Mouse (Mus musculus): ENCODE measurements around the gene Efcab12. TPM values are rescaled to one million over a fixed set of nuclear protein-coding genes. Genes with fewer than 3 reads are reported as not detected.
"Not testable (repeated sequence)": the region's sequence is repeated elsewhere in the genome, so short reads cannot be mapped to it uniquely, and the experiment has no call there.

The Efcab12 gene
- polyA plus RNA-seq, 1 experiment from 2014 or later: 0.91 TPM

GRCm38 (mm10) chr6:115832152-115832850 lies 5.9 kb downstream of the Efcab12 start:
- WGBS: 90% methylated on average over 2 of the region's 2 CpGs
- Histone ChIP-seq H3K4me2 (replicated peaks; ENCODE audit: low read depth, low read length) (no peak overlapping the region), H3K4me1 (ENCODE audit: control insufficient read depth, insufficient read depth, low read length) (no peaks in the 10 kb centered on the region), H3K27me3 (ENCODE audit: control insufficient read depth, insufficient read depth, low read length) (no peaks in the 10 kb centered on the region), H3K4me3 (ENCODE audit: low read depth, low read length) (no peak overlapping the region), H3K27ac (ENCODE audit: low read length) (no peak overlapping the region), H3K9ac (replicated peaks; ENCODE audit: low read depth, low read length) (no peak overlapping the region), H3K36me3 (ENCODE audit: control insufficient read depth, insufficient read depth, low read length) (no peaks in the 10 kb centered on the region), H3K9me3 (ENCODE audit: control insufficient read depth, low read depth, low read length) (no peaks in the 10 kb centered on the region)
- ATAC-seq (ENCODE audit: insufficient number of reproducible peaks, insufficient read depth, low FRiP score, low read depth): no peak

DNA sequence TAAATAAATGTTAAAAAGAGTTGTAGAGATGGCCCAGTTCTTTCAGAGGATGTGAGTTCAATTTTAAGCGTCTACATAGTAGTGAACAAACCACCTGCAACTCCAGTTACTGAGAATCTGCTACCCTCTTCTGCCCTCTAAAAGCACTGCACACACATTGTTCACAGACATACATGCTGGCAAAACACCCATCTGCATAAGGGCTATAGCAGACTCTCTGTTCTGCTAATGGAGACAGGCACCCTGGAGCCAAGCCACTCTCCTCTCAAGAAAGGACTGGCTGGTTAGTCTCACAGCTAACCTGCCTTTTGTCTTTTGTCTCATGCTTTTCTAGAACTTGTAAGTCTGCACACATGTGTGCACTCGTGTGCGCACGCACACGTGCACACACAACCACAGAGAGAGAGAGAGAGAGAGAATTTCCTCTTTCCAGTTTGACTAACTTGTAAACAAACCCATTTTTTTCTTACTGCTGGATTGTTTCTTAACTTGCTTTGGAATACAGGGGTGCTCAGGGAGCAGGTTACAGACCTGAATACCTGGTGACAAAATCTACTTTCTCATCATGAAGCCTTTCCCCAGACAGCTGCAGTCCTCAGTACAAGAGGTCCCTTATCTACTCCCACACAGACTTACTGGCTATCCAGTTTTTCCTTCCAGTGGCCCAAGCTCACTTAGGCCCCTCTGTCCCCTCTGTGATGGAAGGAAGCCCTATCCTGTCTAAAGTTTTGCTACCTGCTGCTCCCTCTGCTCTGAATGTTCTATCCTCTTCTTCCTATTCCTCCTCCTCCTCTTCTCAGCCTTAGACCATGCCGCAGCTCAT lies 7.2 kb downstream of the Efcab12 start:
- Histone ChIP-seq H3K4me1 (ENCODE audit: control insufficient read depth, insufficient read depth, low read length) (no peaks in the 10 kb centered on the region), H3K9me3 (ENCODE audit: control insufficient read depth, low read depth, low read length) (no peaks in the 10 kb centered on the region), H3K27me3 (ENCODE audit: control insufficient read depth, insufficient read depth, low read length) (no peaks in the 10 kb centered on the region), H3K9ac (replicated peaks; ENCODE audit: low read depth, low read length) (no peak overlapping the region), H3K27ac (ENCODE audit: low read length) (no peak overlapping the region), H3K36me3 (ENCODE audit: control insufficient read depth, insufficient read depth, low read length) (no peaks in the 10 kb centered on the region), H3K4me3 (ENCODE audit: low read depth, low read length) (no peak overlapping the region), H3K4me2 (replicated peaks; ENCODE audit: low read depth, low read length) (no peak overlapping the region)
- 82% methylated on average over 6 of the region's 6 CpGs for WGBS
- ATAC-seq (ENCODE audit: insufficient number of reproducible peaks, insufficient read depth, low FRiP score, low read depth): no peak

DNA sequence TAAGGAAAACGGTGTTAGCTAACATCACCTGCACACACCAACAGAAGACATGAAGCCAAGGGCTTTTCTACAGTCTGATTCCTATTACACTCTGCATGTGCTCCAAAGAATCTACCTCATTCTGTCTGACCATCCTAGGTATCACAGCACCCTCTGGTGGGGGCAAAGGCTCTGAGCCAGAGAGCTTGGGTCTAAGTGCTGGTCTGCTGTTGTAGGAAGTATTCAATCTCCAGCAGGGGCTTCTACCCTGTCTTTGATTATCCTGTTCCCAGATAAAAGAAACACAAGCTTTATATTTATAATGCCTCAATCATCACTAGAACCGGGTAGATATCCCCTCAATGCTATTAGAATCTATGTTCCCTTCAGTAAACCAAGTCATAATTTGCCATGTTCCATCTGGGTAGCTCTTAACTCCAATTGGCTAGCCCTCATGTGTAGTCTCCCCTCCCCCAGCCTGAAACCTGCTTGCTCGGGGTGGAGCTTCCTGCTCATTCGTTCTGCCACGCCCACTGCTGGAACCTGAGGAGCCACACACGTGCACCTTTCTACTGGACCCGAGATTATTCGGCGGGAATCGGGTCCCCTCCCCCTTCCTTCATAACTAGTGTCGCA lies 14.3 kb downstream of the Efcab12 start:
- H3K36me3 ChIP-seq (ENCODE audit: control insufficient read depth, insufficient read depth, low read length); H3K4me1 ChIP-seq (ENCODE audit: control insufficient read depth, insufficient read depth, low read length); H3K9me3 ChIP-seq (ENCODE audit: control insufficient read depth, low read depth, low read length); H3K27me3 ChIP-seq (ENCODE audit: control insufficient read depth, insufficient read depth, low read length); H3K4me3 ChIP-seq (ENCODE audit: low read depth, low read length); H3K9ac ChIP-seq (replicated peaks; ENCODE audit: low read depth, low read length): not testable (repeated sequence)
- Histone ChIP-seq H3K27ac (ENCODE audit: low read length) (peak overlapping the region; percentile 30), H3K4me2 (replicated peaks; ENCODE audit: low read depth, low read length) (peak overlapping the region; percentile 31)
- peak; percentile 95 for ATAC-seq (ENCODE audit: insufficient number of reproducible peaks, insufficient read depth, low FRiP score, low read depth)
- WGBS: 4% methylated on average over 5 of the region's 11 CpGs

- ATAC-seq (ENCODE audit: insufficient number of reproducible peaks, insufficient read depth, low FRiP score, low read depth): no peak
- WGBS: 78% methylated on average over 8 of the region's 8 CpGs
Observed at GRCm38 (mm10) chr6:115821216-115821993, 16.8 kb downstream of the Efcab12 start.

GRCm38 (mm10) chr6:115818129-115818528 lies 20.1 kb downstream of the Efcab12 start:
- no peaks in the 10 kb centered on the region for H3K36me3 ChIP-seq (ENCODE audit: control insufficient read depth, insufficient read depth, low read length)
- no peaks in the 10 kb centered on the region for H3K27me3 ChIP-seq (ENCODE audit: control insufficient read depth, insufficient read depth, low read length)
- H3K4me2 ChIP-seq (replicated peaks; ENCODE audit: low read depth, low read length): no peak overlapping the region
- H3K4me1 ChIP-seq (ENCODE audit: control insufficient read depth, insufficient read depth, low read length): no peaks in the 10 kb centered on the region
- H3K9ac ChIP-seq (replicated peaks; ENCODE audit: low read depth, low read length): no peak overlapping the region
- H3K9me3 ChIP-seq (ENCODE audit: control insufficient read depth, low read depth, low read length): no peaks in the 10 kb centered on the region
- ATAC-seq (ENCODE audit: insufficient number of reproducible peaks, insufficient read depth, low FRiP score, low read depth): no peak
- no peak overlapping the region for H3K4me3 ChIP-seq (ENCODE audit: low read depth, low read length)
- 71% methylated on average over 2 of the region's 2 CpGs for WGBS
- no peak overlapping the region for H3K27ac ChIP-seq (ENCODE audit: low read length)

More at GRCm38 (mm10) chr6:115821216-115821993, 16.8 kb downstream of the Efcab12 start:
- no peak overlapping the region for H3K4me3 ChIP-seq (ENCODE audit: low read depth, low read length)
- H3K9me3 ChIP-seq (ENCODE audit: control insufficient read depth, low read depth, low read length): no peaks in the 10 kb centered on the region
- H3K27me3 ChIP-seq (ENCODE audit: control insufficient read depth, insufficient read depth, low read length): no peaks in the 10 kb centered on the region
- no peaks in the 10 kb centered on the region for H3K4me1 ChIP-seq (ENCODE audit: control insufficient read depth, insufficient read depth, low read length)
- H3K27ac ChIP-seq (ENCODE audit: low read length): no peak overlapping the region
- H3K36me3 ChIP-seq (ENCODE audit: control insufficient read depth, insufficient read depth, low read length): no peaks in the 10 kb centered on the region
- no peak overlapping the region for H3K9ac ChIP-seq (replicated peaks; ENCODE audit: low read depth, low read length)
- no peak overlapping the region for H3K4me2 ChIP-seq (replicated peaks; ENCODE audit: low read depth, low read length)

DNA sequence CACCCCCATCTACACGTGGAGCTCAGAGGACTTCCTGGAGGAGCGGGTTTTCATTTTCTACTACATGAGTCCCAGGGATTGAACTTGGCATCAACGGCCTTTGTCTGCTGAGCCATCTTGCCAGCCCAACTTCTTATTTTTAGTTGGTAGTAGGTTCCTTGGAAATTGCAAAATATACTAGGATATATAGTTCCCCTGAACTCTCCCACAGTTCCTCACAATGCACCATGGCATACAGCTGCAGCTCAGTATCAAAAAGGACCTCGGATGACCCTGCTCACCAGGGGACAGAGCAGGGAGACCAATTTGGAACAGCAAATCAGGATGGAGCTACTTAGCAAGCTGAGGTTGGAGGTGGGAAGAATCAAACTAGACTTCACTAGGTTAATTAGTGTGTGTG lies 23.2 kb downstream of the Efcab12 start:
- Histone ChIP-seq H3K4me1 (ENCODE audit: control insufficient read depth, insufficient read depth, low read length) (no peaks in the 10 kb centered on the region), H3K9me3 (ENCODE audit: control insufficient read depth, low read depth, low read length) (no peaks in the 10 kb centered on the region), H3K9ac (replicated peaks; ENCODE audit: low read depth, low read length) (no peak overlapping the region), H3K4me3 (ENCODE audit: low read depth, low read length) (no peak overlapping the region), H3K36me3 (ENCODE audit: control insufficient read depth, insufficient read depth, low read length) (no peaks in the 10 kb centered on the region), H3K27ac (ENCODE audit: low read length) (no peak overlapping the region), H3K27me3 (ENCODE audit: control insufficient read depth, insufficient read depth, low read length) (no peaks in the 10 kb centered on the region), H3K4me2 (replicated peaks; ENCODE audit: low read depth, low read length) (no peak overlapping the region)
- WGBS: 82% methylated on average over 4 of the region's 4 CpGs
- no peak for ATAC-seq (ENCODE audit: insufficient number of reproducible peaks, insufficient read depth, low FRiP score, low read depth)

DNA sequence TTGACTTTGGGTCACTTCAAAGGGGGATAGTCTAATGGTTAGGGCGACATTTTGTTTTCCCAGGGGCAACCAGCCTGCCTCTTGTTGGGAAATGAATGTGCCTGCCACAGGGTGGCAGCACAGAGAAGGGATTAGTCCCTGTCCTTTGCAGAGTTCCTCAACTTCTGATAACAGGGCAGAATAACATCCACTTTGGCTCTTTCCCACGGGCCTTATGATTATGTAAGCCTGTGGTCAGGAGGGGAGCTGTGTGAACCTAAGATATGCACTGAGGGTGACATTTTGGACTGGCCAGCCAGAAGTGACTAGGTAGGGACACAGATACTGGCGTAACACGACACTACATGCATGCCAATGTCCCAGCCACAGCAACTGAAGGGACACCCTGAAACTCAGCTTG lies 24.1 kb downstream of the Efcab12 start:
- Histone ChIP-seq H3K9ac (replicated peaks; ENCODE audit: low read depth, low read length) (no peak overlapping the region), H3K4me3 (ENCODE audit: low read depth, low read length) (no peak overlapping the region), H3K36me3 (ENCODE audit: control insufficient read depth, insufficient read depth, low read length) (no peaks in the 10 kb centered on the region), H3K27ac (ENCODE audit: low read length) (no peak overlapping the region), H3K9me3 (ENCODE audit: control insufficient read depth, low read depth, low read length) (no peaks in the 10 kb centered on the region), H3K4me2 (replicated peaks; ENCODE audit: low read depth, low read length) (no peak overlapping the region), H3K4me1 (ENCODE audit: control insufficient read depth, insufficient read depth, low read length) (no peaks in the 10 kb centered on the region), H3K27me3 (ENCODE audit: control insufficient read depth, insufficient read depth, low read length) (no peaks in the 10 kb centered on the region)
- 34% methylated on average over 4 of the region's 4 CpGs for WGBS
- 0 out of 2 replicates have a peak, but pooled peaks have one; percentile 26 for ATAC-seq (ENCODE audit: insufficient number of reproducible peaks, insufficient read depth, low FRiP score, low read depth)

GRCm38 (mm10) chr6:115811606-115812005 lies 26.6 kb downstream of the Efcab12 start:
- ATAC-seq (ENCODE audit: insufficient number of reproducible peaks, insufficient read depth, low FRiP score, low read depth): no peak
- no peak overlapping the region for H3K9ac ChIP-seq (replicated peaks; ENCODE audit: low read depth, low read length)

More at GRCm38 (mm10) chr6:115811606-115812005, 26.6 kb downstream of the Efcab12 start:
- WGBS: 70% methylated on average over 8 of the region's 8 CpGs
- peaks cover 9% of the 10 kb centered on the region for H3K4me1 ChIP-seq (ENCODE audit: control insufficient read depth, insufficient read depth, low read length)
- H3K27ac ChIP-seq (ENCODE audit: low read length): no peak overlapping the region
- H3K4me3 ChIP-seq (ENCODE audit: low read depth, low read length): no peak overlapping the region
- H3K27me3 ChIP-seq (ENCODE audit: control insufficient read depth, insufficient read depth, low read length): no peaks in the 10 kb centered on the region
- peaks cover 9% of the 10 kb centered on the region for H3K36me3 ChIP-seq (ENCODE audit: control insufficient read depth, insufficient read depth, low read length)
- no peaks in the 10 kb centered on the region for H3K9me3 ChIP-seq (ENCODE audit: control insufficient read depth, low read depth, low read length)
- H3K4me2 ChIP-seq (replicated peaks; ENCODE audit: low read depth, low read length): no peak overlapping the region

Data from stomach, embryonic 14.5 days (tissue).